14 mouse cellular contexts compared by ENCODE assay signal in genomic region chr11:75209363-75209762, GRCm38 (mm10). TPM values are rescaled to one million over a fixed set of nuclear protein-coding genes. Genes with fewer than 3 reads are reported as not detected.
DNase-seq lines count a peak whose midpoint lies in the region; ATAC-seq lines count a peak whose summit lies in the region.
"Had no signal": no experiment of that assay in that cellular context is flagged by ENCODE, and none has a peak within 500 bp of the region (broad histone marks: within the 10 kb centered on the region; RNA-seq: fewer than 3 reads in every experiment).

No protein-coding gene starts in this region.

- H3K9ac ChIP-seq in heart, embryonic 12.5 days: no peak overlapping the region
- peak overlapping the region; percentile 60; the same call in 1 of the 2 replicates for H3K9ac ChIP-seq in liver, embryonic 11.5 days (ENCODE audit: low read depth, low read length)
- no peak overlapping the region for H3K9ac ChIP-seq in liver, embryonic 15.5 days
- no peak overlapping the region for H3K9ac ChIP-seq in forebrain, embryonic 12.5 days
- H3K9ac ChIP-seq: forebrain, postnatal 0 days had no signal

- peaks cover 86% of the 10 kb centered on the region for H3K4me1 ChIP-seq in heart, embryonic 12.5 days (replicated peaks)
- H3K4me1 ChIP-seq in liver, embryonic 11.5 days (replicated peaks; ENCODE audit: control insufficient read depth, insufficient read depth, low read length): peaks cover 54% of the 10 kb centered on the region
- peaks cover 67% of the 10 kb centered on the region for H3K4me1 ChIP-seq in liver, embryonic 15.5 days (replicated peaks)
- peaks cover 61% of the 10 kb centered on the region for H3K4me1 ChIP-seq in forebrain, embryonic 12.5 days

- 69% methylated on average over 4 of the region's 4 CpGs for WGBS in heart, embryonic 12.5 days
- 52% methylated on average over 4 of the region's 4 CpGs for WGBS in liver, embryonic 11.5 days
- WGBS in liver, embryonic 15.5 days (ENCODE audit: insufficient replicate concordance): 40% methylated on average over 4 of the region's 4 CpGs
- WGBS in forebrain, embryonic 12.5 days: 69% methylated on average over 4 of the region's 4 CpGs

- no peaks in the 10 kb centered on the region for H3K9me3 ChIP-seq in heart, embryonic 12.5 days (replicated peaks)
- H3K9me3 ChIP-seq in liver, embryonic 11.5 days (ENCODE audit: control insufficient read depth, low read length): no peaks in the 10 kb centered on the region
- no peaks in the 10 kb centered on the region for H3K9me3 ChIP-seq in liver, embryonic 15.5 days (replicated peaks)
- no peaks in the 10 kb centered on the region for H3K9me3 ChIP-seq in forebrain, embryonic 12.5 days
- H3K9me3 ChIP-seq: neural tube, embryonic 13.5 days had no signal

- H3K36me3 ChIP-seq in heart, embryonic 12.5 days: no peaks in the 10 kb centered on the region
- H3K36me3 ChIP-seq in liver, embryonic 11.5 days (ENCODE audit: control insufficient read depth, insufficient read depth, low read length): no peaks in the 10 kb centered on the region
- no peaks in the 10 kb centered on the region for H3K36me3 ChIP-seq in liver, embryonic 15.5 days (replicated peaks)
- H3K36me3 ChIP-seq in forebrain, embryonic 12.5 days (replicated peaks): no peaks in the 10 kb centered on the region
- H3K36me3 ChIP-seq: neural tube, embryonic 13.5 days had no signal

- 0 out of 2 replicates have a peak overlapping the region, but pooled peaks have one; percentile 7 for H3K27ac ChIP-seq in heart, embryonic 12.5 days (ENCODE audit: poor library complexity, severe bottlenecking)
- H3K27ac ChIP-seq in liver, embryonic 11.5 days (ENCODE audit: low read depth, low read length): peak overlapping the region; percentile 72
- peak overlapping the region; percentile 75 for H3K27ac ChIP-seq in liver, embryonic 15.5 days (replicated peaks)
- H3K27ac ChIP-seq in forebrain, embryonic 12.5 days: no peak overlapping the region
- H3K27ac ChIP-seq: neural tube, embryonic 13.5 days had no signal

- H3K4me3 ChIP-seq in heart, embryonic 12.5 days: no peak overlapping the region
- no peak overlapping the region for H3K4me3 ChIP-seq in liver, embryonic 11.5 days (ENCODE audit: low read depth, low read length)
- H3K4me3 ChIP-seq in liver, embryonic 15.5 days (replicated peaks): no peak overlapping the region
- H3K4me3 ChIP-seq in forebrain, embryonic 12.5 days (replicated peaks): no peak overlapping the region
- H3K4me3 ChIP-seq: megakaryocyte, embryonic 14.5 days; neural tube, embryonic 13.5 days had no signal

- ATAC-seq in heart, embryonic 12.5 days (ENCODE audit: insufficient number of reproducible peaks, low FRiP score): no peak
- no peak for ATAC-seq in liver, embryonic 11.5 days (replicated peaks; ENCODE audit: low FRiP score)
- ATAC-seq in liver, embryonic 15.5 days (ENCODE audit: insufficient read depth): no peak
- ATAC-seq in monocyte, adult 5-6 weeks (replicated peaks; ENCODE audit: insufficient number of reproducible peaks, low FRiP score, low TSS enrichment, poor library complexity, severe bottlenecking): 0 out of 2 replicates have a peak, but pooled peaks have one; percentile 22
- ATAC-seq in forebrain, embryonic 12.5 days (ENCODE audit: low FRiP score): no peak
- ATAC-seq: forebrain, postnatal 0 days; hindbrain, embryonic 16.5 days had no signal

- H3K4me2 ChIP-seq in heart, embryonic 12.5 days: no peak overlapping the region
- H3K4me2 ChIP-seq in liver, embryonic 11.5 days: peak overlapping the region; percentile 51
- H3K4me2 ChIP-seq in liver, embryonic 15.5 days: no peak overlapping the region
- no peak overlapping the region for H3K4me2 ChIP-seq in forebrain, embryonic 12.5 days
- H3K4me2 ChIP-seq: neural tube, embryonic 13.5 days had no signal

- H3K27me3 ChIP-seq in heart, embryonic 12.5 days (replicated peaks): no peaks in the 10 kb centered on the region
- 0 out of 2 replicates have a peak, but pooled peaks cover 9% of the 10 kb centered on the region for H3K27me3 ChIP-seq in liver, embryonic 11.5 days (replicated peaks; ENCODE audit: control insufficient read depth, insufficient read depth, low read length)
- peaks cover 12% of the 10 kb centered on the region; the same call in 1 of the 2 replicates for H3K27me3 ChIP-seq in liver, embryonic 15.5 days
- H3K27me3 ChIP-seq in forebrain, embryonic 12.5 days: peaks cover 19% of the 10 kb centered on the region
- H3K27me3 ChIP-seq: neural tube, embryonic 13.5 days had no signal

- no peak for DNase-seq in heart, adult 11 months
- no peak for DNase-seq in liver, embryonic 11.5 days (ENCODE audit: low spot score)
- DNase-seq in liver: no peak
- DNase-seq in adrenal gland, adult 2 months: no peak
- DNase-seq: forebrain, postnatal 0 days; gastrocnemius, postnatal 10 days; retina, postnatal 1 day had no signal

RNA-seq across cellular contexts. Expression of gene Rtn4rl1, which starts 15.8 kb away (rescaled TPM):
- polyA plus RNA-seq in heart, embryonic 12.5 days (2016; fragmentation: Nextera tagmentation; extraction: Ambion mirVana): 16.3 and 16.8 TPM in 2 replicates
- 1.7 and 2.9 TPM in 2 replicates for polyA plus RNA-seq in liver, embryonic 11.5 days (2014; fragmentation: Nextera tagmentation; extraction: Ambion mirVana)
- polyA plus RNA-seq in liver, embryonic 15.5 days (2015; fragmentation: Nextera tagmentation; extraction: Ambion mirVana): 0.74 and 0.88 TPM in 2 replicates
- 1.5 to 3.6 TPM (median 2.2 TPM) in 3 replicates for total RNA-seq in monocyte, adult 5-6 weeks (2017)
- 1.7 and 1.8 TPM in 2 replicates for polyA plus RNA-seq in forebrain, embryonic 12.5 days (2016; fragmentation: Nextera tagmentation; extraction: Ambion mirVana)
- 10 to 100 TPM; 29.2 to 58.9 TPM for total RNA-seq in adrenal gland, adult 2 months (2021)
- polyA plus RNA-seq in adrenal gland, adult 2 months (2012; rRNA removed): 48.1 and 62.9 TPM in 2 replicates

RNA-seq across cellular contexts. Expression of gene Dph1, which starts 18.3 kb away (rescaled TPM):
- polyA plus RNA-seq in heart, embryonic 12.5 days (2016; fragmentation: Nextera tagmentation; extraction: Ambion mirVana): 23.3 and 23.5 TPM in 2 replicates
- polyA plus RNA-seq in liver, embryonic 11.5 days (2014; fragmentation: Nextera tagmentation; extraction: Ambion mirVana): 30.3 and 34.0 TPM in 2 replicates
- polyA plus RNA-seq in liver, embryonic 15.5 days (2015; fragmentation: Nextera tagmentation; extraction: Ambion mirVana): 10.9 and 11.6 TPM in 2 replicates
- 3.0 to 22.9 TPM (median 3.2 TPM) in 3 replicates for total RNA-seq in monocyte, adult 5-6 weeks (2017)
- polyA plus RNA-seq in forebrain, embryonic 12.5 days (2016; fragmentation: Nextera tagmentation; extraction: Ambion mirVana): 15.7 and 16.6 TPM in 2 replicates
- total RNA-seq in adrenal gland, adult 2 months (2021): 10 to 100 TPM; 32.3 to 37.4 TPM
- 72.0 and 87.5 TPM in 2 replicates for polyA plus RNA-seq in adrenal gland, adult 2 months (2012; rRNA removed)

RNA-seq across cellular contexts. Expression of gene Ovca2, which starts 30.7 kb away (rescaled TPM):
- polyA plus RNA-seq in heart, embryonic 12.5 days (2016; fragmentation: Nextera tagmentation; extraction: Ambion mirVana): 19.4 and 20.5 TPM in 2 replicates
- polyA plus RNA-seq in liver, embryonic 11.5 days (2014; fragmentation: Nextera tagmentation; extraction: Ambion mirVana): 24.9 and 32.1 TPM in 2 replicates
- 9.2 and 10.2 TPM in 2 replicates for polyA plus RNA-seq in liver, embryonic 15.5 days (2015; fragmentation: Nextera tagmentation; extraction: Ambion mirVana)
- total RNA-seq in monocyte, adult 5-6 weeks (2017): 8.5 to 15.8 TPM (median 9.5 TPM) in 3 replicates
- 24.3 and 25.3 TPM in 2 replicates for polyA plus RNA-seq in forebrain, embryonic 12.5 days (2016; fragmentation: Nextera tagmentation; extraction: Ambion mirVana)
- 10 to 100 TPM; 20.4 to 26.5 TPM for total RNA-seq in adrenal gland, adult 2 months (2021)
- polyA plus RNA-seq in adrenal gland, adult 2 months (2012; rRNA removed): 7.0 and 7.4 TPM in 2 replicates

RNA-seq across cellular contexts. Expression of gene Hic1, which starts 40.0 kb away (rescaled TPM):
- 13.3 and 13.8 TPM in 2 replicates for polyA plus RNA-seq in heart, embryonic 12.5 days (2016; fragmentation: Nextera tagmentation; extraction: Ambion mirVana)
- polyA plus RNA-seq in liver, embryonic 11.5 days (2014; fragmentation: Nextera tagmentation; extraction: Ambion mirVana): 2.7 and 3.2 TPM in 2 replicates
- polyA plus RNA-seq in liver, embryonic 15.5 days (2015; fragmentation: Nextera tagmentation; extraction: Ambion mirVana): 1.3 and 1.5 TPM in 2 replicates
- total RNA-seq in monocyte, adult 5-6 weeks (2017): 0.11 to 0.95 TPM (median 0.78 TPM) in 3 replicates
- 3.2 and 4.4 TPM in 2 replicates for polyA plus RNA-seq in forebrain, embryonic 12.5 days (2016; fragmentation: Nextera tagmentation; extraction: Ambion mirVana)
- 10 to 100 TPM in 1 of 2 experiments, 1 to 10 TPM in 1; 7.5 to 15.4 TPM for total RNA-seq in adrenal gland, adult 2 months (2021)
- polyA plus RNA-seq in adrenal gland, adult 2 months (2012; rRNA removed): 25.9 and 26.9 TPM in 2 replicates
